Mouse (Mus musculus) monocyte, adult 5-6 weeks (primary cell): ENCODE measurements around the gene Carmil3. TPM values are rescaled to one million over a fixed set of nuclear protein-coding genes. Genes with fewer than 3 reads are reported as not detected.
A peak's percentile ranks its signal among the peaks of the same experiment; 100 is the strongest.

Source experiments
- ATAC-seq: fragments of 153-309, 156-312 bp; replicated peaks from 2 replicates; pipeline ENCODE4 v1.8.0; 2017; ENCODE audit warnings: mild to moderate bottlenecking; ENCODE audit not compliant: low TSS enrichment, insufficient number of reproducible peaks, severe bottlenecking, poor library complexity, low FRiP score
- total RNA-seq: library from RNA; stranded (forward); fragments of 200-1000, 200-491, 200-594 nt; gene quantifications from 3 replicates; pipeline ENCODE4 v1.2.3, GENCODE M21; 2017

Carmil3 gene
- total RNA-seq, 1 experiment from 2014 or later, result not detected

DNA sequence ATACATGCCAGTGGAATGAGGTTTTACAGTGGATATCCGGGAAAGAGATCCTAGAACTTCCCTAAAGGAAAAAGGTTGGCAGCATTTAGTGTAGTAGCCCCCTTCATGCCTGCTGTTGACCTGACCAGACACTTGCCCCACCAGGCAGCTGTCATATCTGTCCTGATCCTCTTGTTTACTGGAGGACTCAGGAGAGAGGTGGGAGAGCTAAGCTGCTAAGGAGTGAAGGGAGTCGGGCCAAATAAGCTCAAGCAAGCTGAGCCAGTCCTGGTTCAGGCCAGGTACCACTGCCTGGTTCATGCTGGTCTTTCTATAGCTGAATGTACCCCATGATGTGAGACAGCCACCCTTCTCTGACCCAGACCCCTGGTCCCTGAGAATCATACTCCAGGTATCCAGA is 36.2 kb downstream of the Carmil3 start:
- ATAC-seq, result no peak

DNA sequence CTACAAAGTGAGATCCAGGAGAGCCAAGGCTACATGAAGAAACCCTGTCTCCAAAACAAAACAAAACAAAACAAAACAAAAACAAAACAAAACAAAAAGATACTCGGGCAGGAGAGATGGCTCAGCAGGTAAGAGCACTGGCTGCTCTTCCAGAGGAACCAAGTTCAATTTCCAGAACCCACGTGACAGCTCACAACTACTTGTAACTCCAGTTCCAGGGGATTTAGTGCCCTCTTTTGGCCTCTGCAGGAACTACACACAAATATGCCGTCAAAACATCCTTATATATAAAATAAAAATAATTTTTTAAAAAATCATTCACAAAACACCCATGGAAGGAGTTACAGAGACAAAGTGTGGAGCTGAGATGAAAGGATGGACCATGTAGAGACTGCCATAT is 37.5 kb downstream of the Carmil3 start:
- ATAC-seq, result 0 out of 2 replicates have a peak, but pooled peaks have one; percentile 66

DNA sequence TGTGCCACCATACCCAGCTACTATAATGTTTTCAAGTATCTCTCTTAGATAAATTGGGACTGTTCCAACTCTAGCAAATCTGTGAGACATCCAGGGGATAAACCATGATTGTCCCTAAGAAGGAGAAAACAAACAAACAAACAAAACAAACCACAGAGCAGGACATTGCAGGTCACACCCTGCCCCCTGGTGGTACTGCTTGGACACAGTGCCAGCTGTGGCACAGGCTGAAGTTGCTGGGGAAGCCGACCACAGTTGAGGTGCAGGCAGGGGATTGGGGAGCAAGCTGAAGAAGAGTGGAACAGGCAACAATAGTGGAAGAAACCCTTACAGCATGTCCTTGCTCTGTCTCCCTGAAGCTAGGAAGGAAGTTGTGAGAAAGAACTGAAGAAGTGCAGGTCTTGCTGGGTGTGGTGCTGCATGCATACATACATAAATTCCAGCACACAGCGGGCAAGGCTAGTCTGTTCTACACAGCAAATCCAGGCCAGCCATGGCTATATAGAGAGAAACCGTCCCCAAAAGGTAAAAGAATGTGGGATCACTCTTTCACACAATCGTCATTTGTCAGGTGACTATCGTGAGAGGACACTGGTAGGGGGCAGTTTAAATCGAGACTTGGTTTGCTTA is 45.8 kb downstream of the Carmil3 start:
- peak; percentile 44; the same call in 1 of the 2 replicates for ATAC-seq

- ATAC-seq, result peak; percentile 95
Observed at GRCm38 (mm10) chr14:55540067-55540786, 49.8 kb downstream of the Carmil3 start, which contains the start of gene Pck2. Gene Pck2 (plus strand): TSS chr14:55540266.

- no peak for ATAC-seq
Observed at GRCm38 (mm10) chr14:55540787-55541321, 50.4 kb downstream of the Carmil3 start.

DNA sequence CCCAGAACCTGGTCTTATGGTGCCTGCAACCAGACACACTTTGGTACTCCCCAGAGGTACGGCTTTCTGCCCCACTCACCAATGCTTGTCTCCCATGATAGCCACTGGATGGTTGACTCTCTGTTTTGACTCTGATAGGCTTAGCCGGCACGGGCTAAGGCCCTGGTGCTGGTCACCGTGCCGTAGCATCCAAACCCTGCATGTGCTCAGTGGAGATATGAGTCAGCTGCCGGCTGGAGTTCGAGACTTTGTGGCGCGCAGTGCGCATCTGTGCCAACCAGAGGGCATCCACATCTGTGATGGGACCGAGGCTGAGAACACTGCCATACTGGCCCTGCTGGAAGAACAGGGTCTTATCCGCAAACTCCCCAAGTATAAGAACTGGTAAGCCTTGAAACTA is 51.8 kb downstream of the Carmil3 start:
- ATAC-seq, result no peak

DNA sequence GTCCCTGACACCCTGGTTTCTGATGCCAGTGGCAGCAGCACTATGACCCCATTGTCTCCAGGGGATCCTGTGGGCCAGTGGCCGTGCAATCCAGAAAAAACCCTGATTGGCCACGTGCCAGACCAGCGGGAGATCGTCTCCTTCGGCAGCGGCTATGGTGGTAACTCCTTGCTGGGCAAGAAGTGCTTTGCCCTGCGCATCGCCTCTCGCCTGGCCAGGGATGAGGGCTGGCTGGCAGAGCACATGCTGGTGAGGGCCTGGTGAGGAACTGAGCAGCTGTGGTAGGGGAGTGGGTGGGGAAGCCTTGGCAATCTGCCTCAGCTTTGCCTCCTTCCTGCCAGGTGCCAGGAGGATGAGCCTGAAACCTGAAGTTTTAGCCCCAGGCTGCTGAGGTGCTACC is 53.9 kb downstream of the Carmil3 start:
- ATAC-seq, result no peak

GRCm38 (mm10) chr14:55550191-55550590 is 59.7 kb downstream of the Carmil3 start:
- no peak for ATAC-seq

DNA sequence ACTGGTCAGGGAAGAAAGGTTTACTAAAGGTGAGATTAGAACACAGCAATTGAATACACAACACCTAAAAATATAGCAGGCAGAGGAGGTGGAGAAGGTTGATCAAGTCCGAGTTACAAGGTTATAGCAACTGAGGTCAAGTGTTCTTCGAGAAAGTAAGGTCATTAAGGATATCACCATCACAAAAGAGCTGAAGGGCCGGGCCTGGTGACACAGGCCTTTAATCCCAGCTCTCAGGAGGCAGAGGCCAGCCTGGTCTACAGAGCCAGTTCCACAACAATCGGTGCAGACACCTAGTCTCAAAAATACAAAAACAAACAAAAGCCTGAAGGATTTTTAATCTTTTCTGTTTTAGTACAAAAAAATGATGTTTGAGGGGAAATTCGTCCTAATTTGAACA is 60.9 kb downstream of the Carmil3 start:
- ATAC-seq, result no peak

- no peak for ATAC-seq
Observed at GRCm38 (mm10) chr14:55551794-55552193, 61.3 kb downstream of the Carmil3 start.

DNA sequence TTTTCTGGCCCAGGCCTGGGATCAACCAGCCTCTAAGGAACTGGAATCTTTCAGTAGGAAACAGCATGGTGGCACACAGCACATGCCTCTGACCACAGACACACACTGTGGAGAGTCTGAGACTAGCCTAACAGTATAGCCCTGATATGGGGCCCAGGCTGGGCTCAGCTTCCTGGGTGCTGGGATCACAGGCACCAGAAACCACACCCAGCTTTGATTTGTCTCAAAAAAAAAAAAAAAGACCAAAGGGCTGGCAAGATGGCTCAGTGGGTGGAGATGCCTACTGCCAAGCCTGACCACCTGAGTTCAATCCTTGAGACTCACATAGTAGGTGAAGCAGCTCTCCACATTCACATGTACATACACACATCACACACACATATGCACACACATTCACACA is 64.2 kb downstream of the Carmil3 start:
- ATAC-seq, result no peak

DNA sequence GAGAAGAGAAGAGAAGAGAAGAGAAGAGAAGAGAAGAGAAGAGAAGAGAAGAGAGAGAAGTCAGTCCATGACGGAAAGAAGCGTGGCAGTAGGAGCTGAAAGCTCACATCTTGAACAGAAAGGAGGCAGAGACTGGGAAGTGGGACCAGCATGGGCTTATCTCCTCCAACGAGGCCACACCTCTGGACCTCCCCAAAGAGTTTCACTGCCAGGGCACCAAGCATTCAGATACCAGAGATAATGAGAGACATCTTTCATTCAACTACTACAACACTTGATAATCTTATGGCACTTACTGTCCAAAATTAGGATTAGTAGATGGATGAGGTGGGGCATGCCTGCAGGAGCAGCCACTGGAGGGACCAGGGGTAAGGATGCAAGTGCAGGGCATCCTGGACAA is 65.3 kb downstream of the Carmil3 start:
- no peak for ATAC-seq

DNA sequence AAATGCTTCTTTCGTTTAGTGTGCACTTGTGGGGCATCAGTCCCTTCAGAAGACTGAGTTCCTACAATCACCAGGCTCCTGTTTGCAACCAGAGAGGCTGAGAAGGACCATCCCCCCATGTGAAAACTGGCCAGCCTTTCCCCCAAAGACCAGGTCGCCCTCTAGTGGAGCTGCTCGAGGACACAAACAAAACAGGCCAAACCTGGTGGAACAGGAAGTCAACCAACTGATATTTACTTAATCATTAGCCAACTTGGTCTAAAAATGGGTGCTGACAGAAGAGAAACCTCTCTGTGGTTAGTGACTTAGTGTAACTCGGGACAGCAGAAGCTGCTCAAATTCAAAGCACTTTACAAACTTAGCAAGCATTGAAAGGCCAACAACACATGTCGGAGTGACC is 66.6 kb downstream of the Carmil3 start:
- peak; percentile 64 for ATAC-seq

- ATAC-seq, result no peak
Observed at GRCm38 (mm10) chr14:55557587-55557986, 67.1 kb downstream of the Carmil3 start.

Other genes with a start within 250 kb of the Carmil3 start
- gene Dhrs4, start 11.9 kb upstream of the Carmil3 start, total RNA-seq, result 29.7 to 79.0 TPM (median 63.6 TPM) in 3 replicates
- gene Cpne6, start 19.8 kb downstream of the Carmil3 start, total RNA-seq, result not detected in 3 replicates
- gene Nrl, start 34.3 kb downstream of the Carmil3 start, total RNA-seq, result not detected in 3 replicates
- gene Pck2, start 49.6 kb downstream of the Carmil3 start, total RNA-seq, result 17.3 to 21.1 TPM (median 18.2 TPM) in 3 replicates
- 70.5 to 154 TPM (median 91.7 TPM) in 3 replicates for gene Dcaf11, start 69.4 kb downstream of the Carmil3 start, total RNA-seq
- 1.7 to 11.4 TPM in 2 of 3 replicates, not detected in the other for gene A730061H03Rik, start 69.8 kb downstream of the Carmil3 start, total RNA-seq
- not detected in 3 replicates for gene Fitm1, start 85.0 kb downstream of the Carmil3 start, total RNA-seq
- gene Psme1, start 87.5 kb downstream of the Carmil3 start, total RNA-seq, result 318 to 422 TPM (median 336 TPM) in 3 replicates
- 10.5 to 13.0 TPM (median 12.1 TPM) in 3 replicates for gene Emc9, start 94.7 kb downstream of the Carmil3 start, total RNA-seq
- 275 to 334 TPM (median 300 TPM) in 3 replicates for gene Psme2, start 100.5 kb downstream of the Carmil3 start, total RNA-seq
- 25.1 to 38.5 TPM (median 38.4 TPM) in 3 replicates for gene Rnf31, start 101.1 kb downstream of the Carmil3 start, total RNA-seq
- gene Irf9, start 112.9 kb downstream of the Carmil3 start, total RNA-seq, result 76.6 to 92.0 TPM (median 77.4 TPM) in 3 replicates
- gene Rec8, start 127.4 kb downstream of the Carmil3 start, total RNA-seq, result 3.1 to 4.4 TPM (median 3.4 TPM) in 3 replicates
- gene Ipo4, start 145.3 kb downstream of the Carmil3 start, total RNA-seq, result 3.7 to 13.4 TPM (median 11.8 TPM) in 3 replicates
- 1.9 to 2.0 TPM in 2 of 3 replicates, not detected in the other for gene Gm49378, start 147.2 kb downstream of the Carmil3 start, total RNA-seq
- 49.4 to 58.5 TPM (median 55.5 TPM) in 3 replicates for gene Tm9sf1, start 153.2 kb downstream of the Carmil3 start, total RNA-seq
- gene Tssk4, start 159.5 kb downstream of the Carmil3 start, total RNA-seq, result 0.58 TPM in 1 of 3 replicates, not detected in the others
- gene Mdp1, start 169.9 kb downstream of the Carmil3 start, total RNA-seq, result 41.8 to 53.9 TPM (median 42.8 TPM) in 3 replicates
- 24.7 to 33.1 TPM (median 25.6 TPM) in 3 replicates for gene Gmpr2, start 181.3 kb downstream of the Carmil3 start, total RNA-seq
- gene Nedd8, start 181.5 kb downstream of the Carmil3 start, total RNA-seq, result 224 to 272 TPM (median 230 TPM) in 3 replicates
- 42.6 to 96.3 TPM (median 46.5 TPM) in 3 replicates for gene Tinf2, start 191.2 kb downstream of the Carmil3 start, total RNA-seq
- 0.49 to 4.7 TPM (median 1.5 TPM) in 3 replicates for gene Tgm1, start 223.3 kb downstream of the Carmil3 start, total RNA-seq
- 19.8 to 29.6 TPM (median 20.8 TPM) in 3 replicates for gene Rabggta, start 231.6 kb downstream of the Carmil3 start, total RNA-seq